Mouse (Mus musculus): ENCODE measurements around the gene Trex1.
A peak's percentile ranks its signal among the peaks of the same experiment; 100 is the strongest.

Gene Trex1

GRCm38 (mm10) chr9:109059136-109059903 lies at the start of gene Trex1:
Gene Trex1, minus strand, starts transcription at chr9:109059734.
- peak; percentile 93 for DNase-seq

- no peak for DNase-seq
These were observed 47.8 kb upstream of the Trex1 start for GRCm38 (mm10) chr9:109107341-109107740.

GRCm38 (mm10) chr9:109105648-109106047 lies 46.1 kb upstream of the Trex1 start:
- no peak for DNase-seq

- DNase-seq = no peak
These were observed 45.5 kb upstream of the Trex1 start for GRCm38 (mm10) chr9:109105011-109105410.

- no peak for DNase-seq
These were observed 44.5 kb upstream of the Trex1 start for GRCm38 (mm10) chr9:109104083-109104482.

GRCm38 (mm10) chr9:109103250-109103649 lies 43.7 kb upstream of the Trex1 start:
- no peak for DNase-seq

- DNase-seq = no peak
These were observed 43.0 kb upstream of the Trex1 start for GRCm38 (mm10) chr9:109102541-109102940.

- DNase-seq = no peak
These were observed 42.5 kb upstream of the Trex1 start for GRCm38 (mm10) chr9:109101933-109102445.

- DNase-seq = no peak
These were observed 40.9 kb upstream of the Trex1 start for GRCm38 (mm10) chr9:109100307-109100928.

- DNase-seq = peak; percentile 66
These were observed 39.4 kb upstream of the Trex1 start for GRCm38 (mm10) chr9:109098969-109099368.

GRCm38 (mm10) chr9:109098366-109098765 lies 38.8 kb upstream of the Trex1 start:
- DNase-seq = no peak

- peak; percentile 89 for DNase-seq
These were observed 38.3 kb upstream of the Trex1 start for GRCm38 (mm10) chr9:109097831-109098230.

GRCm38 (mm10) chr9:109097291-109097690 lies 37.8 kb upstream of the Trex1 start:
- no peak for DNase-seq

- DNase-seq = no peak
These were observed 37.3 kb upstream of the Trex1 start for GRCm38 (mm10) chr9:109096856-109097255.

GRCm38 (mm10) chr9:109096251-109096661 lies 36.7 kb upstream of the Trex1 start:
- peak; percentile 39 for DNase-seq

- peak; percentile 56 for DNase-seq
These were observed 35.8 kb upstream of the Trex1 start, which contains the start of gene Plxnb1 for GRCm38 (mm10) chr9:109095137-109095982. Gene Plxnb1, plus strand, starts transcription at chr9:109095389.

GRCm38 (mm10) chr9:109094553-109095136 lies 35.1 kb upstream of the Trex1 start:
- DNase-seq = no peak

- DNase-seq = no peak
These were observed 34.4 kb upstream of the Trex1 start for GRCm38 (mm10) chr9:109093786-109094552.

- DNase-seq = no peak
These were observed 33.3 kb upstream of the Trex1 start for GRCm38 (mm10) chr9:109092799-109093198.

GRCm38 (mm10) chr9:109091802-109092201 lies 32.3 kb upstream of the Trex1 start:
- DNase-seq = no peak

GRCm38 (mm10) chr9:109090446-109090845 lies 30.9 kb upstream of the Trex1 start:
- no peak for DNase-seq

GRCm38 (mm10) chr9:109087987-109088386 lies 28.5 kb upstream of the Trex1 start:
- DNase-seq = peak; percentile 38

Measured in layer of hippocampus, adult 9-11 months (tissue).